ENCODE assay signal across 26 mouse cellular contexts in genomic region chr11:114691454-114692182, GRCm38 (mm10). TPM values are rescaled to one million over a fixed set of nuclear protein-coding genes. Genes with fewer than 3 reads are reported as not detected.
DNase-seq lines count a peak whose midpoint lies in the region; ATAC-seq and TF ChIP-seq lines count a peak whose summit lies in the region.
"Had no signal": no experiment of that assay in that cellular context is flagged by ENCODE, and none has a peak within 500 bp of the region (broad histone marks: within the 10 kb centered on the region; RNA-seq: fewer than 3 reads in every experiment).

No protein-coding gene starts in this region.

- TF ChIP-seq EP300 in CH12.LX (IDR thresholded peaks at IDR 0.05; ENCODE audit: low read length), result no peak

- no peaks in the 10 kb centered on the region for H3K27me3 ChIP-seq in CH12.LX (replicated peaks)
- H3K27me3 ChIP-seq in intestine, embryonic 16.5 days (replicated peaks; ENCODE audit: control insufficient read depth, insufficient read depth, low read length), result no peaks in the 10 kb centered on the region
- H3K27me3 ChIP-seq: embryonic facial prominence, embryonic 12.5 days; forebrain, embryonic 13.5 days; kidney, embryonic 15.5 days; limb, embryonic 15.5 days had no signal

- H3K4me1 ChIP-seq in CH12.LX (ENCODE audit: control insufficient read depth in 1 of 2, insufficient read depth in 2 of 2), result peaks cover 0 to 22% of the 10 kb centered on the region in 2 experiments; a peak in 2 of 4 replicates
- peaks cover 6% of the 10 kb centered on the region for H3K4me1 ChIP-seq in intestine, embryonic 16.5 days (ENCODE audit: control insufficient read depth, insufficient read depth, low read length)

- intact Hi-C loops in left cerebral cortex, postnatal 4 days (cut with DNase I), result no loop called here

- dilution Hi-C loops in CH12.LX (cut with MboI; ENCODE audit: extremely low pct_ligation_motif_present, extremely low pct_unique_long_range_greater_than_20kb, low sequenced_read_pairs), result no loop called here

- no peak overlapping the region for H3K4me2 ChIP-seq in CH12.LX (ENCODE audit: insufficient read depth, low read depth, poor library complexity, severe bottlenecking)
- H3K4me2 ChIP-seq in intestine, embryonic 16.5 days (ENCODE audit: low read depth, low read length), result no peak overlapping the region
- H3K4me2 ChIP-seq: embryonic facial prominence, embryonic 12.5 days; forebrain, embryonic 13.5 days; heart, embryonic 11.5 days; kidney, embryonic 15.5 days; limb, embryonic 15.5 days had no signal

- WGBS in intestine, embryonic 16.5 days, result 58% methylated on average over 6 of the region's 6 CpGs

- H3K36me3 ChIP-seq in CH12.LX (replicated peaks in 1 of 2; ENCODE audit: control insufficient read depth in 1 of 2, insufficient read depth in 1 of 2, low read length in 1 of 2), result peaks cover 0 to 10% of the 10 kb centered on the region in 2 experiments
- H3K36me3 ChIP-seq in intestine, embryonic 16.5 days (ENCODE audit: control insufficient read depth, insufficient read depth, low read length), result peaks cover 10% of the 10 kb centered on the region

- peak overlapping the region; percentile 56; the same call in 1 of the 2 replicates for H3K27ac ChIP-seq in layer of hippocampus, adult 2 months
- H3K27ac ChIP-seq in CH12.LX (ENCODE audit: insufficient read depth, low read depth), result no peak overlapping the region
- no peak overlapping the region for H3K27ac ChIP-seq in intestine, embryonic 16.5 days (ENCODE audit: low read length)
- H3K27ac ChIP-seq: embryonic facial prominence, embryonic 12.5 days; forebrain, embryonic 13.5 days; hindbrain, postnatal 0 days; kidney, embryonic 15.5 days; limb, embryonic 15.5 days; macrophage; stomach, postnatal 0 days had no signal

- DNase-seq in layer of hippocampus, adult 2 months (ENCODE audit: low spot score in 2 of 2), result no peak
- no peak for DNase-seq in layer of hippocampus, postnatal 10 days (ENCODE audit: low spot score in 2 of 2)
- DNase-seq in CH12.LX (ENCODE audit: extremely low read depth) (no peak), ES-CJ7 (ENCODE audit: low read depth, low spot score) (peak; percentile 50)
- DNase-seq in adrenal gland, postnatal 14 days, result peak; percentile 74
- no peak for DNase-seq in left cerebral cortex, postnatal 4 days
- no peak for DNase-seq in lung, postnatal 25 days (ENCODE audit: low spot score)
- DNase-seq: B cell, adult 2 months; cerebellum, postnatal 10 days; gastrocnemius, postnatal 10 days; heart, postnatal 10 days; kidney, adult 11 months; kidney, postnatal 36 days; right cerebral cortex, postnatal 14 days; thymus, postnatal 14 days had no signal

- H3K4me3 ChIP-seq in layer of hippocampus, adult 2 months, result no peak overlapping the region
- no peak overlapping the region for H3K4me3 ChIP-seq in CH12.LX (replicated peaks in 1 of 3; ENCODE audit: low read depth in 2 of 3, low read length in 2 of 3, poor library complexity in 1 of 3)
- no peak overlapping the region for H3K4me3 ChIP-seq in intestine, embryonic 16.5 days (ENCODE audit: low read length)
- H3K4me3 ChIP-seq: embryonic facial prominence, embryonic 12.5 days; forebrain, embryonic 13.5 days; kidney, embryonic 15.5 days; limb, embryonic 15.5 days had no signal

- H3K79me2 ChIP-seq in CH12.LX (replicated peaks; ENCODE audit: control insufficient read depth, extremely low read depth, insufficient read depth, poor library complexity, severe bottlenecking), result no peaks in the 10 kb centered on the region

- no peaks in the 10 kb centered on the region for H3K9me3 ChIP-seq in CH12.LX (replicated peaks; ENCODE audit: low read length)
- no peaks in the 10 kb centered on the region for H3K9me3 ChIP-seq in intestine, embryonic 16.5 days (ENCODE audit: control insufficient read depth, low read length)
- H3K9me3 ChIP-seq: embryonic facial prominence, embryonic 12.5 days; forebrain, embryonic 13.5 days; kidney, embryonic 15.5 days; limb, embryonic 15.5 days had no signal

- TF ChIP-seq POLR2A in CH12.LX (IDR thresholded peaks at IDR 0.05; ENCODE audit: low read depth, low read length), result no peak

- H3K9ac ChIP-seq in CH12.LX (ENCODE audit: insufficient read depth, low read depth), result no peak overlapping the region
- H3K9ac ChIP-seq in intestine, embryonic 16.5 days (ENCODE audit: low read depth, low read length), result no peak overlapping the region
- H3K9ac ChIP-seq: embryonic facial prominence, embryonic 12.5 days; forebrain, embryonic 13.5 days; kidney, embryonic 15.5 days; limb, embryonic 15.5 days had no signal

- ATAC-seq in intestine, embryonic 16.5 days, result no peak
- ATAC-seq: forebrain, embryonic 13.5 days; hindbrain, postnatal 0 days; midbrain, embryonic 16.5 days had no signal

- in situ Hi-C loops in CH12.LX (cut with MboI; ENCODE audit: low pct_ligation_motif_present, low pct_unique_long_range_greater_than_20kb, low sequenced_read_pairs), result no loop called here

- no peak for TF ChIP-seq RAD21 in CH12.LX (IDR thresholded peaks at IDR 0.05; ENCODE audit: low read depth, low read length)

- TF ChIP-seq CTCF in layer of hippocampus, adult 2 months (conservative IDR thresholded peaks at IDR 0.05), result no peak
- no peak for TF ChIP-seq CTCF in CH12.LX (conservative IDR thresholded peaks at IDR 0.05 in 1 of 2, IDR thresholded peaks at IDR 0.05 in 1 of 2; ENCODE audit: low read depth in 2 of 2, low read length in 2 of 2)

TF ChIP-seq in CH12.LX, 34 proteins besides CTCF, POLR2A, EP300 and RAD21:
- TF ChIP-seq CHD2 (IDR thresholded peaks at IDR 0.05; ENCODE audit: low read length), result no peak
- TF ChIP-seq ZNF384 (IDR thresholded peaks at IDR 0.05; ENCODE audit: low read depth, low read length), result peak; percentile 55

RNA-seq across cellular contexts. Expression of gene Ttyh2, which starts 16.4 kb away (rescaled TPM):
- total RNA-seq in layer of hippocampus, adult 2 months (2021), result 10 to 100 TPM; 24.4 to 27.8 TPM
- 10 to 100 TPM; 27.3 to 28.7 TPM for total RNA-seq in layer of hippocampus, postnatal 10 days (2021)
- total RNA-seq in CH12.LX (2012; rRNA removed) (1.4 TPM in 2 replicates), CH12.LX (2014; rRNA removed) (0.82 and 1.2 TPM in 2 replicates)
- 2.4 TPM in 2 replicates for polyA plus RNA-seq in CH12.LX (2012; ENCODE audit: insufficient read length, low read depth)
- total RNA-seq in adrenal gland, postnatal 14 days (2021), result 61.7 and 64.7 TPM in 2 replicates
- total RNA-seq in left cerebral cortex, postnatal 4 days (2021), result 10 to 100 TPM; 19.9 to 21.4 TPM
- 39.1 and 48.3 TPM in 2 replicates for polyA plus RNA-seq in intestine, embryonic 16.5 days (2015; fragmentation: Nextera tagmentation; extraction: Ambion mirVana)

RNA-seq across cellular contexts. Expression of gene Rpl38, which starts 23.3 kb away (rescaled TPM):
- total RNA-seq in layer of hippocampus, adult 2 months (2021), result 100 to 1,000 TPM; 905 to 943 TPM
- 1,000 to 10,000 TPM; 1,016 to 1,166 TPM for total RNA-seq in layer of hippocampus, postnatal 10 days (2021)
- total RNA-seq in CH12.LX (2012; rRNA removed) (5,484 and 5,556 TPM in 2 replicates), CH12.LX (2014; rRNA removed) (3,381 and 4,204 TPM in 2 replicates)
- polyA plus RNA-seq in CH12.LX (2012; ENCODE audit: insufficient read length, low read depth), result 1,021 and 1,435 TPM in 2 replicates
- total RNA-seq in adrenal gland, postnatal 14 days (2021), result 1,048 and 1,188 TPM in 2 replicates
- total RNA-seq in left cerebral cortex, postnatal 4 days (2021), result 1,000 to 10,000 TPM; 1,144 to 1,233 TPM
- 894 and 926 TPM in 2 replicates for polyA plus RNA-seq in intestine, embryonic 16.5 days (2015; fragmentation: Nextera tagmentation; extraction: Ambion mirVana)

RNA-seq across cellular contexts. Expression of gene Dnaic2, which starts 35.6 kb away (rescaled TPM):
- total RNA-seq in layer of hippocampus, adult 2 months (2021), result 1 to 10 TPM; 1.4 to 1.5 TPM
- total RNA-seq in layer of hippocampus, postnatal 10 days (2021), result 1 to 10 TPM; 1.2 to 2.4 TPM
- 0.17 and 0.59 TPM in 2 replicates for total RNA-seq in CH12.LX (2012; rRNA removed)
- total RNA-seq in CH12.LX (2014; rRNA removed), result 0.93 and 1.2 TPM in 2 replicates
- polyA plus RNA-seq in CH12.LX (2012; ENCODE audit: insufficient read length, low read depth), result 0.45 and 0.83 TPM in 2 replicates
- 0.44 and 0.64 TPM in 2 replicates for total RNA-seq in adrenal gland, postnatal 14 days (2021)
- 1 to 10 TPM; 1.5 to 1.8 TPM for total RNA-seq in left cerebral cortex, postnatal 4 days (2021)
- polyA plus RNA-seq in intestine, embryonic 16.5 days (2015; fragmentation: Nextera tagmentation; extraction: Ambion mirVana), result 0.39 and 0.50 TPM in 2 replicates
- total RNA-seq: granulocyte monocyte progenitor cell, adult 5-6 weeks had no signal
- polyA plus RNA-seq: macrophage had no signal

Comparison
In these comparisons a context has a peak if more than half of its experiments do, and no peak if none do; other contexts are left out.
1. DNase-seq: peak in ES-CJ7 (single experiment) and adrenal gland, postnatal 14 days (single experiment); none in layer of hippocampus, adult 2 months (0 of 2), layer of hippocampus, postnatal 10 days (0 of 2), CH12.LX (single experiment), left cerebral cortex, postnatal 4 days (single experiment) and lung, postnatal 25 days (single experiment).
2. RNA of gene Ttyh2, which starts 16.4 kb away (total RNA-seq): 61.7 to 64.7 TPM in adrenal gland, postnatal 14 days, 27.3 to 28.7 TPM in layer of hippocampus, postnatal 10 days, 24.4 to 27.8 TPM in layer of hippocampus, adult 2 months and 19.9 to 21.4 TPM in left cerebral cortex, postnatal 4 days; 0.82 to 1.4 TPM in CH12.LX; every median in the first group is over 4 times any median in the second.